Comparison of ENCODE assay signal across 8 mouse cellular contexts in the genomic region with DNA sequence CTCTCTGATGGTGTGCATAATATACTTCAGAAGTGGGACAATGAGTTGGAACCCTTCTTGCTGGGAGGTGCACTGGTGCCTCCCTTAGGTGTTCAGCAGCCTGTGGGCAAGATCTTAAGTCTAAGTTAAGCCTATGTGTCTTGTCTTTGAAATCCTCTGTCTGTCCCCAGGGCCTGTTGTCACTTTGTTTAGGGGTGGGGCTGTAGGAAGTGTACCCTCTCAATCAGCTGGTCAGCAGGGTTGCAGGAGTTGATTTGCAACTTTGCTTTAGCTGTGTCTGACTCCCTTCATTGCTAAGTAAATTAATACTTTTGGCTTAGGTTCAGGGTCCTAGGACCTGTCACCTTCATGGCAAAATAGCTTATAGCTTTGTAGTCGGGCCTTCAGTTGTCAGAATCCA. TPM values are rescaled to one million over a fixed set of nuclear protein-coding genes. Genes with fewer than 3 reads are reported as not detected.
DNase-seq lines count a peak whose midpoint lies in the region; ATAC-seq and TF ChIP-seq lines count a peak whose summit lies in the region.

No protein-coding gene starts in this region.

- ATAC-seq in forebrain, embryonic 16.5 days = no peak
- no peak for ATAC-seq in liver, embryonic 15.5 days (ENCODE audit: insufficient read depth)
- no peak for ATAC-seq in stomach, embryonic 15.5 days (ENCODE audit: insufficient read depth, low FRiP score, low read depth)

- DNase-seq in lung, adult 2 months = no peak
- no peak for DNase-seq in lung, postnatal 25 days (ENCODE audit: low spot score)
- DNase-seq in cerebellum, postnatal 25 days = no peak
- no peak for DNase-seq in layer of hippocampus, postnatal 14 days (ENCODE audit: low spot score in 2 of 2)
- no peak for DNase-seq in right cerebral cortex, adult 18-20 months

- H3K36me3 ChIP-seq in forebrain, embryonic 16.5 days (ENCODE audit: control insufficient read depth, insufficient read depth) = no peaks in the 10 kb centered on the region
- no peaks in the 10 kb centered on the region for H3K36me3 ChIP-seq in liver, embryonic 15.5 days (replicated peaks)
- H3K36me3 ChIP-seq in stomach, embryonic 15.5 days = no peaks in the 10 kb centered on the region

- H3K9ac ChIP-seq in forebrain, embryonic 16.5 days (replicated peaks; ENCODE audit: low read depth, low read length) = no peak overlapping the region
- peak overlapping the region; percentile 99 for H3K9ac ChIP-seq in liver, embryonic 15.5 days
- no peak overlapping the region for H3K9ac ChIP-seq in stomach, embryonic 15.5 days

- 32% methylated on average over 1 of the region's 1 CpGs for WGBS in lung, adult 2 months
- 41% methylated on average over 1 of the region's 1 CpGs for WGBS in forebrain, embryonic 16.5 days
- WGBS in liver, embryonic 15.5 days (ENCODE audit: insufficient replicate concordance) = 59% methylated on average over 1 of the region's 1 CpGs
- WGBS in stomach, embryonic 15.5 days = 21% methylated on average over 1 of the region's 1 CpGs

- peaks cover 11% of the 10 kb centered on the region for H3K4me1 ChIP-seq in lung, adult 2 months (ENCODE audit: control insufficient read depth, insufficient read depth, low read length)
- peaks cover 17% of the 10 kb centered on the region for H3K4me1 ChIP-seq in forebrain, embryonic 16.5 days (replicated peaks; ENCODE audit: control insufficient read depth, insufficient read depth, low read length)
- H3K4me1 ChIP-seq in liver, embryonic 15.5 days (replicated peaks) = peaks cover 68% of the 10 kb centered on the region
- H3K4me1 ChIP-seq in stomach, embryonic 15.5 days = peaks cover 18% of the 10 kb centered on the region

- peak overlapping the region; percentile 95 for H3K4me2 ChIP-seq in forebrain, embryonic 16.5 days (ENCODE audit: low read length)
- H3K4me2 ChIP-seq in liver, embryonic 15.5 days = peak overlapping the region; percentile 93
- H3K4me2 ChIP-seq in stomach, embryonic 15.5 days = peak overlapping the region; percentile 67

- H3K4me3 ChIP-seq in lung, adult 2 months (replicated peaks; ENCODE audit: extremely low read depth, low read depth, low read length) = peak overlapping the region; percentile 75
- peak overlapping the region; percentile 79 for H3K4me3 ChIP-seq in forebrain, embryonic 16.5 days (replicated peaks; ENCODE audit: low read length)
- H3K4me3 ChIP-seq in liver, embryonic 15.5 days (replicated peaks) = peak overlapping the region; percentile 92
- H3K4me3 ChIP-seq in stomach, embryonic 15.5 days (replicated peaks) = no peak overlapping the region

- no peak for TF ChIP-seq CTCF in lung, adult 2 months (IDR thresholded peaks at IDR 0.05; ENCODE audit: insufficient read depth, low read length)

- no peaks in the 10 kb centered on the region for H3K9me3 ChIP-seq in forebrain, embryonic 16.5 days (ENCODE audit: control insufficient read depth, low read length)
- no peaks in the 10 kb centered on the region for H3K9me3 ChIP-seq in liver, embryonic 15.5 days (replicated peaks)
- H3K9me3 ChIP-seq in stomach, embryonic 15.5 days = no peaks in the 10 kb centered on the region

- H3K27ac ChIP-seq in forebrain, embryonic 16.5 days (ENCODE audit: low read length) = no peak overlapping the region
- peak overlapping the region; percentile 93 for H3K27ac ChIP-seq in liver, embryonic 15.5 days (replicated peaks)
- no peak overlapping the region for H3K27ac ChIP-seq in stomach, embryonic 15.5 days

- no peaks in the 10 kb centered on the region for H3K27me3 ChIP-seq in forebrain, embryonic 16.5 days (replicated peaks; ENCODE audit: control insufficient read depth, insufficient read depth, low read length)
- no peaks in the 10 kb centered on the region for H3K27me3 ChIP-seq in liver, embryonic 15.5 days
- no peaks in the 10 kb centered on the region for H3K27me3 ChIP-seq in stomach, embryonic 15.5 days (replicated peaks)

- peak; percentile 55; the same call in 1 of the 2 replicates for TF ChIP-seq POLR2A in lung, adult 2 months (IDR thresholded peaks at IDR 0.05; ENCODE audit: borderline replicate concordance, extremely low read depth, low read depth, low read length)

RNA-seq across cellular contexts. Expression of a gene that starts 3.0 kb away (rescaled TPM):
- 51.2 and 55.8 TPM in 2 replicates for polyA plus RNA-seq in lung, adult 2 months (2012; rRNA removed)
- 35.6 and 40.1 TPM in 2 replicates for polyA plus RNA-seq in forebrain, embryonic 16.5 days (2015; fragmentation: Nextera tagmentation; extraction: Ambion mirVana)
- 42.3 and 46.7 TPM in 2 replicates for polyA plus RNA-seq in liver, embryonic 15.5 days (2015; fragmentation: Nextera tagmentation; extraction: Ambion mirVana)
- polyA plus RNA-seq in stomach, embryonic 15.5 days (2015; fragmentation: Nextera tagmentation; extraction: Ambion mirVana) = 27.3 and 31.5 TPM in 2 replicates
- total RNA-seq in layer of hippocampus, postnatal 14 days (2021) = 10 to 100 TPM; 76.4 to 83.8 TPM
